Mouse (Mus musculus): ENCODE data around the gene Car11.
"Not testable (repeated sequence)": the region's sequence is repeated elsewhere in the genome, so short reads cannot be mapped to it uniquely, and the experiment has no call there.

Gene Car11

GRCm38 (mm10) chr7:45699523-45700141, at the start of gene Car11:
Car11 (plus strand) TSS chr7:45699843.
- no peak for DNase-seq (ENCODE audit: low spot score in 2 of 2)

- not testable (repeated sequence) for DNase-seq (ENCODE audit: low spot score in 2 of 2)
These were observed 49.2 kb upstream of the Car11 start for GRCm38 (mm10) chr7:45650484-45650883.

DNA sequence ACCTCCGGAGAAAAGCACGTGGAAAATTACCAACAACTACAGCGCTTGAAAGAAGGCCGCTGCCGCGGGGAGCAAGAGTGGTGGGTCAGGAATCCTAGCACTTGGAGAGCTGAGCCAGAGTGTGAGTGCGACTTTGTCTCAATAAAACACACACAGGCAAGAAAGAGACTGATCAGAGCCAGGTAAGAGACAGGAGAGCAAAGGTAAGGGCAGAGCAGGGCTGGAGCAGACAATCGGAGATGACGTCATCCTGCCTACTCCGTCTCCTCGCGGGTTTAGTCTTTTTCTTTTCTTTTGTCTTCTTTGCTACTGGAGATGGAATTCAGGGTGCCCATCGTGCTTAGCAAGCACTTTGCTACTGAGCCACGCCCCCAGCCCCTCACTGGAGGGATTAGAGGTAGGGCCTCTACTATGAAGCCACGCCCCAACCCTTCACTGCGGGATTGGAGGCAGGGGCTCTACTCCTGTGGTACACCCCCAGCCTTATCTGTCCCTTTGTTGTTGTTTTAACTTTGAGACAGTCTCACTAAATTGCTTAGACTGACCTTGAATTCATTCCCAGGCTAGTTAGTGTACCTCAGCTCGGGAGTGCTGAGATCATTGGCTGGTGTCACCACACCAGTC, 45.1 kb upstream of the Car11 start:
- DNase-seq (ENCODE audit: low spot score in 2 of 2) = no peak

- no peak for DNase-seq (ENCODE audit: low spot score in 2 of 2)
These were observed 38.7 kb upstream of the Car11 start for GRCm38 (mm10) chr7:45660746-45661478.

DNA sequence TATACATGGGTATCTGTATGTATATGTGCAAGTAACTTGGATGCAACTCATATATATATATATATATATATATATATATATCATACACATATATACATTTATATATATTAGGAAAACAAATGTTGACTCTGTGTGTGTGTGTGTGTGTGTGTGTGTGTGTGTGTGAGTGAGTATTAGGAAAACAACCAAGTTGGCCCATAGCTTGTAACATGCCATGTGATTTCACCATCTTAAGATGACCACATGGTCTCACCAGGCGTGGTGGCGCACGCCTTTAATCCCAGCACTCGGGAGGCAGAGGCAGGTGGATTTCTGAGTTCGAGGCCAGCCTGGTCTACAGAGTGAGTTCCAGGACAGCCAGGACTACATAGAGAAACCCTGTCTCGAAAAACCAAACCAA, 37.9 kb upstream of the Car11 start:
- DNase-seq (ENCODE audit: low spot score in 2 of 2) = not testable (repeated sequence)

- DNase-seq (ENCODE audit: low spot score in 2 of 2) = no peak
These were observed 34.1 kb upstream of the Car11 start for GRCm38 (mm10) chr7:45665303-45666138.

GRCm38 (mm10) chr7:45666161-45666560, 33.5 kb upstream of the Car11 start, which contains the start of gene Fut2:
Fut2 (minus strand) TSS chr7:45666394.
- no peak for DNase-seq (ENCODE audit: low spot score in 2 of 2)

GRCm38 (mm10) chr7:45667761-45668160, 31.9 kb upstream of the Car11 start:
- no peak for DNase-seq (ENCODE audit: low spot score in 2 of 2)

- DNase-seq (ENCODE audit: low spot score in 2 of 2) = no peak
These were observed 30.7 kb upstream of the Car11 start for GRCm38 (mm10) chr7:45668921-45669320.

GRCm38 (mm10) chr7:45677627-45678295, 21.9 kb upstream of the Car11 start:
- DNase-seq (ENCODE audit: low spot score in 2 of 2) = no peak

- DNase-seq (ENCODE audit: low spot score in 2 of 2) = no peak
These were observed 21.1 kb upstream of the Car11 start for GRCm38 (mm10) chr7:45678513-45678912.

DNA sequence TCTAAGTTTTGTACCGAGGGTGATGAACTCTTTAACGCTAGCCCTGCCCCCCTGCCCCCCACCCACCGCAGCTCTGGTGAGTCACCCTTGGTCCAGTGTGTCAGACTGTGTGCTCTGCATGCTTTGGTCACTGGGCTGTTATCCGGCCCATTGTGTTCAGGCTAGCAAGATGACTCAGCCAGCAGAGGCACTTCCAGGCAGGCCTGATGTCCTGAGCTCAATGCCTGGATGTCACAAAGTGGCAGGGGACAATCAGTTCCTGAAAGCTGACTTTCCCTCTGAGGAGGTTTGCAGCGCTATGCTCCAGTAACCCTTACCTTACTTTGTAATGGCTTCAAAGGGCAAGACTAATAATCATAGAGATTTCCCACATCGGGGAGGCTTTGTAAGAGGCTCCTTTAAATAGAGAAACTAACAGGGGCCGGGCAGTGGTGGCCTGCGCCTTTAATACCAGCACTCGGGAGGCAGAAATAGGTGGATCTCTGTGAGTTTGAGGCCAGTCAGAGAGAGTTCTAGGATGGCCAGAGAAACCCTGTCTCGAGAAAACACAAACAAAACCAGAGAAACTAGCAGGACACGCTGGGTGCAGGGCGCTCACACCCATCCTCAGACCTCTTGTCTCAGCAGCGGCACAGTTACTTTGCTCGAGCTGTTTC, 19.5 kb upstream of the Car11 start:
- DNase-seq (ENCODE audit: low spot score in 2 of 2) = no peak

DNA sequence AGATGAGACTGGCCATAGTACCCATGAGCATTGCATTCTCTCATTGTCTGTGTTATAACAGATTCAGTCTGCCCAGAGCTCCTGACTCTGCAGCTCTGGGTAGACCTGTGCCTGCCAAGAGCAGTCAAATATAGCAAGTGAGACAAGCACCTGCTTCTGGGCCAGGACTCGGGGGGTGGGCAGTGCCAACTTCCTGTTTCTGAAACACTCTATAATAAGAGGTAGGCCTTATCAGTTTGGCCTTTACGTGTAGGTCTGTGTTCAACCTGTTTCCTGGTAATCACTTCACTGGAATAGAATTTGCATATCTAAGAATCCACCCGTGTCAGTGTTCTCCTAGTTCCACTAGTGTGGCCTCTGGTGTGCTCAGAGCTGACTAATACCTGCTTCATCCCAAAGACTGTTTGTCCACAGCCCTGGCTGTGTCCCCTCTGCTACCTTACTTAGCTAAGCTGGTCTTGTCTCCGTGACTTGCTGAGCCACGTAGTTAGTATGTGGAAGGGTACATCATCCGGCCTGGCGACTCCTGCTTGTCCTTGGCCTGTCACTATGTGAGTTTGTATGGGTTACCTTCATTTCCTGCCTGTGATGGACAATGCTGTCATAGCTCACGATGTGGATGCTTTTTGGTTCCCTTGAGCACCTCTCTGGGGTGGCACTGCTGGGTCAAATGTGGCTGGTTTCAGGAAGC, 18.5 kb upstream of the Car11 start:
- no peak for DNase-seq (ENCODE audit: low spot score in 2 of 2)

GRCm38 (mm10) chr7:45682144-45683126, 17.2 kb upstream of the Car11 start:
- DNase-seq (ENCODE audit: low spot score in 2 of 2) = peak; percentile 80 to 92

DNA sequence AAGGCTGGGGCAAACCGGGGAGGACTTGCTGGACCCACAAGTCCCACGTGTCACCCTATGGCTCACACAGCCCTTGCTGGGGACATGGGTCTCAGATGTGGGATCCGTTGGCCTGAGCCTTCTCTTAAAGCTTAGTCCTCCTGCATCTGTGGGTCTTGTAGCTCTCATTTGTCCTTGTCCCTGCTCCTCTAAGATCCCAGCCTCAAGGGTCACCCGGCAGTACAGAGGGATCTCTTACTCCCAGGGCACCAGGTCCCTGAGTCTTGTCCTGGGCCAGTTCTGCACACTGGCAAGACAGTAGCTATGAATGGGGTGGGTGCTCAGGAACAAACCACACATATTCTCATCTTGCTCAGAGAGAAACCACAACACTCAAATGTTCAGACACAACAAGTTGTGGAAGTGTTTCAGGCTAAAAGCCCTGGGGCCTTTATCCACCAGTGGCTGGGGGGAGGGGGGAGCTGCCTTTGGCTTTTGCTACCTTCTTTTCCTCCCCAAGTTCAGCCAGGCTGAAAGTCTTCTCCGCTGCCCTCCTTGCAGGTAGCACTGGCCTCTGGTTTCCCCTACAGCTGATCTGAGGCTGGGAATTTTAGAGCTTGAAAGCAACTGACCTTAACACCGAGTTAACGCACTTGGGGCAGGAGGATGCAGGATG, 16.1 kb upstream of the Car11 start, which contains the start of gene Ntn5:
Gene Ntn5 (plus strand): TSS at position 627 of the 655 bp plus-strand sequence.
- no peak for DNase-seq (ENCODE audit: low spot score in 2 of 2)

GRCm38 (mm10) chr7:45685811-45686210, 13.8 kb upstream of the Car11 start:
- DNase-seq (ENCODE audit: low spot score in 2 of 2) = no peak

DNA sequence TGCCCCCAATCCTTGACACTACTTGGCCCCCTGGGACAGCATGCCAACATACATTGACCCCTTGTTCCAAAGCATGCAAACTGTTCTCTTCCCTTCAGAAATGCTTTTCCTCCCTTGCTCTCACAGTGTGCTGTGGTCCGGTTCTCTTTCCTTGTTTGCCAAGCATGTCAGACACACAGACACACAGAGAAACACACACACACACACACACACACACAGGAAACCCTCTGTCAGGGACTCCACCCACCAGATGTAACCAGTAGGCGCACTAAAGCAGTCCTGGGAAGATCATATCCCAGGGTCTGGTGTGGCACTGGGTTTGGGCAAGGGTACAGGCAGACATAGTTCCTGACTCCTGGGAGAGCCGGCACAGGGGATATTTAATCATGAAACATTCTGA, 12.8 kb upstream of the Car11 start:
- no peak for DNase-seq (ENCODE audit: low spot score in 2 of 2)

- no peak for DNase-seq (ENCODE audit: low spot score in 2 of 2)
These were observed 10.5 kb upstream of the Car11 start for GRCm38 (mm10) chr7:45689099-45689498.
